Mouse (Mus musculus): ENCODE measurements at regions not wholly inside any gene's neighbourhood (a gene's known extent, or its start where the extent isn't known, plus 50 kb on each side); places are given as distances from the start of the nearest gene placed in this dataset.

DNA sequence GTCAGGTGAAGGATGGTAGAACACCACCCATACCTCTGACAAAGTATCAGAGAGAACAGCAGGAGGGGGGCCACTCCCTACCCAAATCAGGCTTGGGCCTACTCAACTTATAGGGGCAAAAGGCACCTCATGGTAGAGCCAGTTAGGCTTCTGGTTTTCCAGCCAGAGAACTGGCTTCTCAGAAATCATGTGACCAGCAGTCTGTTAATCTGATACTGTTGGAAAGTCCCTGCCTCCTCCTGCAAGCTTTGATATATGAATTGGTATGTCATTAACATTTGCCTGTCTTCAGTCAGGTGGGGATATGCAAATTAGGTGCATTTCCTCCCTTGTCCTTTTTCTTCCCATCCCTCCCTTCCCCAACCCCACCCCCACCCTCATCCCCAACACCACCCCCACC, 71.7 kb downstream of the 3110018I06Rik start:
- Histone ChIP-seq H3K27me3 (replicated peaks; ENCODE audit: control insufficient read depth, insufficient read depth, low read length) (no peaks in the 10 kb centered on the region), H3K27ac (ENCODE audit: low read depth, low read length) (no peak overlapping the region), H3K9ac (ENCODE audit: low read depth, low read length) (no peak overlapping the region), H3K9me3 (ENCODE audit: control insufficient read depth) (no peaks in the 10 kb centered on the region), H3K4me1 (replicated peaks; ENCODE audit: control insufficient read depth, insufficient read depth, low read length) (no peaks in the 10 kb centered on the region), H3K4me3 (ENCODE audit: low read depth, low read length) (no peak overlapping the region), H3K36me3 (ENCODE audit: control insufficient read depth, insufficient read depth) (no peaks in the 10 kb centered on the region), H3K4me2 (replicated peaks; ENCODE audit: low read depth) (no peak overlapping the region)
- ATAC-seq: no peak
- no peak for TF ChIP-seq CTCF (IDR thresholded peaks at IDR 0.05; ENCODE audit: low read depth)

- 95% methylated on average over 4 of the region's 4 CpGs for WGBS
- Histone ChIP-seq H3K36me3 (ENCODE audit: control insufficient read depth, insufficient read depth) (no peaks in the 10 kb centered on the region), H3K9ac (ENCODE audit: low read depth, low read length) (no peak overlapping the region), H3K27me3 (replicated peaks; ENCODE audit: control insufficient read depth, insufficient read depth, low read length) (no peaks in the 10 kb centered on the region), H3K4me3 (ENCODE audit: low read depth, low read length) (no peak overlapping the region), H3K27ac (ENCODE audit: low read depth, low read length) (no peak overlapping the region), H3K4me2 (replicated peaks; ENCODE audit: low read depth) (no peak overlapping the region), H3K9me3 (ENCODE audit: control insufficient read depth) (no peaks in the 10 kb centered on the region), H3K4me1 (replicated peaks; ENCODE audit: control insufficient read depth, insufficient read depth, low read length) (no peaks in the 10 kb centered on the region)
- ATAC-seq: no peak
- no peak for TF ChIP-seq CTCF (IDR thresholded peaks at IDR 0.05; ENCODE audit: low read depth)
These were observed 84.2 kb downstream of the 3110018I06Rik start for GRCm38 (mm10) chr12:107572586-107572985.

DNA sequence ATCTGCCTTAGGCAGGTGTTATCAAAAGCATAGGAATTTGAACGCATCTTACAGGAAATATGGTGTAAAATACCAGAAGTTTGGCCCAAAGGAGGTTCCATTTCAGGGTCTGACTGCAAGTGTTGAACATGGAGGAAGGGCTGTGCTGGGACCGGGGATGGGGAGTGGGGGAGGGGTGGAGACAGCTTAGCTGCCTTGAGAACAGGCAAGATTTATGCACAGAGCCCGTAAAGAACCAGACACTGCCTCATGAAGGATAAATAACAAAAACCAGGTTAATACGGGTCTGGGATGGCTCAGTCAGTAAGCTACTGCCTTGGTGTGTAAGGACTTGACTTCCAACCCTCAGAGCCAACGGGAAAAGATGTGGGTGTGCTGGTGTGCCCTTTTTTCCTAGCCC, 91.1 kb downstream of the 3110018I06Rik start:
- 60% methylated on average over 5 of the region's 5 CpGs for WGBS
- ATAC-seq: no peak
- no peak overlapping the region for H3K4me3 ChIP-seq (ENCODE audit: low read depth, low read length)
- no peak overlapping the region for H3K27ac ChIP-seq (ENCODE audit: low read depth, low read length)
- H3K4me2 ChIP-seq (replicated peaks; ENCODE audit: low read depth): no peak overlapping the region
- no peaks in the 10 kb centered on the region for H3K36me3 ChIP-seq (ENCODE audit: control insufficient read depth, insufficient read depth)
- H3K4me1 ChIP-seq (replicated peaks; ENCODE audit: control insufficient read depth, insufficient read depth, low read length): no peaks in the 10 kb centered on the region
- H3K9ac ChIP-seq (ENCODE audit: low read depth, low read length): no peak overlapping the region
- no peak for TF ChIP-seq CTCF (IDR thresholded peaks at IDR 0.05; ENCODE audit: low read depth)
- H3K27me3 ChIP-seq (replicated peaks; ENCODE audit: control insufficient read depth, insufficient read depth, low read length): no peaks in the 10 kb centered on the region
- H3K9me3 ChIP-seq (ENCODE audit: control insufficient read depth): no peaks in the 10 kb centered on the region

- Histone ChIP-seq H3K36me3 (ENCODE audit: control insufficient read depth, insufficient read depth) (no peaks in the 10 kb centered on the region), H3K4me2 (replicated peaks; ENCODE audit: low read depth) (no peak overlapping the region), H3K4me3 (ENCODE audit: low read depth, low read length) (no peak overlapping the region), H3K27me3 (replicated peaks; ENCODE audit: control insufficient read depth, insufficient read depth, low read length) (no peaks in the 10 kb centered on the region), H3K9ac (ENCODE audit: low read depth, low read length) (no peak overlapping the region), H3K4me1 (replicated peaks; ENCODE audit: control insufficient read depth, insufficient read depth, low read length) (no peaks in the 10 kb centered on the region), H3K9me3 (ENCODE audit: control insufficient read depth) (no peaks in the 10 kb centered on the region), H3K27ac (ENCODE audit: low read depth, low read length) (no peak overlapping the region)
- WGBS: 53% methylated on average over 11 of the region's 11 CpGs
- no peak for TF ChIP-seq CTCF (IDR thresholded peaks at IDR 0.05; ENCODE audit: low read depth)
- ATAC-seq: no peak
These were observed 94.8 kb downstream of the 3110018I06Rik start for GRCm38 (mm10) chr12:107583151-107583720.

DNA sequence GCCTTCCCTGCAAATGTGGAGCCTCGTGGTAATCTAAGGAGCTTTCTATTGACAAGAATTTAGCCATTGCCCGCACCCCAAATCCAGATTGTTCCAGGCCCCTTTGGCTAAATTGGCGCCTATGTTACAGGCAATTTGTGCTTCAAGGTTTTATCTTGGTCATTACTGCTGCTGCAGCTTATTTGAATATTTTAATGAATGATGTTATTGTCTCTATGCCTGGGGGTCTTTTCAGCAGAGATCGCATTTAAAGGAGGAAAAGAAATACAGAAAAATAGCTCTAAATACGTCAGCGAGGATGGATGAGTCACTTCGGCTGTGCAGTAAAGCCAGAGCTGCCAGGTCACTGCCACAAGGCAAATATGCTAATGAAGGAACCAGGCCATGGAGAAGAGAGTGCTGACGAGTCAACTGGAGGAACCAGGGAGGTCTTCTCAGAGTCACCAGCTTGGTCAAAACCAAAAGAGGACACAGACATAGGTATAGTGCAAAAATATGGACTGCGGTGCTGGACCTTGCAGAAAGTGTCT, 97.3 kb downstream of the 3110018I06Rik start:
- ATAC-seq: no peak
- H3K4me1 ChIP-seq (replicated peaks; ENCODE audit: control insufficient read depth, insufficient read depth, low read length): no peaks in the 10 kb centered on the region
- no peak overlapping the region for H3K4me3 ChIP-seq (ENCODE audit: low read depth, low read length)
- no peaks in the 10 kb centered on the region for H3K9me3 ChIP-seq (ENCODE audit: control insufficient read depth)
- whole genome bisulfite sequencing: 71% methylated on average over 9 of the region's 9 CpGs
- H3K36me3 ChIP-seq (ENCODE audit: control insufficient read depth, insufficient read depth): no peaks in the 10 kb centered on the region
- TF ChIP-seq CTCF (IDR thresholded peaks at IDR 0.05; ENCODE audit: low read depth): no peak
- no peak overlapping the region for H3K4me2 ChIP-seq (replicated peaks; ENCODE audit: low read depth)
- H3K27ac ChIP-seq (ENCODE audit: low read depth, low read length): no peak overlapping the region
- H3K27me3 ChIP-seq (replicated peaks; ENCODE audit: control insufficient read depth, insufficient read depth, low read length): no peaks in the 10 kb centered on the region
- H3K9ac ChIP-seq (ENCODE audit: low read depth, low read length): no peak overlapping the region

- no peaks in the 10 kb centered on the region for H3K4me1 ChIP-seq (replicated peaks; ENCODE audit: control insufficient read depth, insufficient read depth, low read length)
- H3K9ac ChIP-seq (ENCODE audit: low read depth, low read length): no peak overlapping the region
- H3K27ac ChIP-seq (ENCODE audit: low read depth, low read length): no peak overlapping the region
- no peaks in the 10 kb centered on the region for H3K36me3 ChIP-seq (ENCODE audit: control insufficient read depth, insufficient read depth)
- no peaks in the 10 kb centered on the region for H3K9me3 ChIP-seq (ENCODE audit: control insufficient read depth)
- H3K27me3 ChIP-seq (replicated peaks; ENCODE audit: control insufficient read depth, insufficient read depth, low read length): no peaks in the 10 kb centered on the region
- no peak for TF ChIP-seq CTCF (IDR thresholded peaks at IDR 0.05; ENCODE audit: low read depth)
- no peak overlapping the region for H3K4me3 ChIP-seq (ENCODE audit: low read depth, low read length)
- no peak overlapping the region for H3K4me2 ChIP-seq (replicated peaks; ENCODE audit: low read depth)
- ATAC-seq: no peak
These were observed 107.8 kb downstream of the 3110018I06Rik start for GRCm38 (mm10) chr12:107596236-107596635.

DNA sequence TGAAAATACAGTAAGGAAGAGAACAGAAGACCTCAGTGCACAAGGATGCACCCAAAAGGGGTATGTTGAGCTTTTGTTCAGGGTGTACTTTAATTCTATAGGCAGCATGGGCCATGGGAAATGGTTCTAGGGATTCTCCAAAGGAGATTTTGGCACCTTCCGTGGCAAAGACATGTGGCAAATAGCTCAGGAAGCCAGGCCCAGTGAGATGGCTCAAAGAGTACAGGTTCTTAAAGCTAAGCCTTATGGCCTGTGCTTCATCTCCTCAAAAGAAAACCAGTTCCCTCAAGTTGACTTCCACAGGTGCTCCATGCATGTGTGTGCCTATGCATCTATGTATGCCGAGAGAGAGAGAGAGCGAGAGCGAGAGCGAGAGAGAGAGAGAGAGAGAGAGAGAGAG, 112.1 kb downstream of the 3110018I06Rik start:
- Histone ChIP-seq H3K4me2 (replicated peaks; ENCODE audit: low read depth) (no peak overlapping the region), H3K9me3 (ENCODE audit: control insufficient read depth) (no peaks in the 10 kb centered on the region), H3K36me3 (ENCODE audit: control insufficient read depth, insufficient read depth) (no peaks in the 10 kb centered on the region), H3K4me3 (ENCODE audit: low read depth, low read length) (no peak overlapping the region), H3K27me3 (replicated peaks; ENCODE audit: control insufficient read depth, insufficient read depth, low read length) (no peaks in the 10 kb centered on the region), H3K9ac (ENCODE audit: low read depth, low read length) (no peak overlapping the region), H3K27ac (ENCODE audit: low read depth, low read length) (no peak overlapping the region), H3K4me1 (replicated peaks; ENCODE audit: control insufficient read depth, insufficient read depth, low read length) (no peaks in the 10 kb centered on the region)
- TF ChIP-seq CTCF (IDR thresholded peaks at IDR 0.05; ENCODE audit: low read depth): no peak
- ATAC-seq: no peak
- WGBS: 96% methylated on average over 5 of the region's 5 CpGs
